In genomic region chr15:98055246-98055645, GRCm38 (mm10) we compare ENCODE assay signal across 8 mouse cellular contexts. TPM values are rescaled to one million over a fixed set of nuclear protein-coding genes. Genes with fewer than 3 reads are reported as not detected.
DNase-seq lines count a peak whose midpoint lies in the region; ATAC-seq and TF ChIP-seq lines count a peak whose summit lies in the region.

No protein-coding gene starts in this region.

- peak overlapping the region; percentile 43; the same call in 1 of the 2 replicates for H3K27ac ChIP-seq in heart, embryonic 12.5 days (ENCODE audit: poor library complexity, severe bottlenecking)
- H3K27ac ChIP-seq in limb, embryonic 14.5 days (replicated peaks; ENCODE audit: low read depth, low read length) = no peak overlapping the region

- 15% methylated on average over 5 of the region's 5 CpGs for WGBS in heart, embryonic 12.5 days
- 37% methylated on average over 5 of the region's 5 CpGs for WGBS in limb, embryonic 14.5 days

- H3K9ac ChIP-seq in heart, embryonic 12.5 days = no peak overlapping the region
- no peak overlapping the region for H3K9ac ChIP-seq in limb, embryonic 14.5 days (ENCODE audit: low read depth, low read length, severe bottlenecking)

- H3K4me3 ChIP-seq in heart, embryonic 12.5 days = no peak overlapping the region
- H3K4me3 ChIP-seq in limb, embryonic 14.5 days (replicated peaks; ENCODE audit: low read length) = no peak overlapping the region

- no peak overlapping the region for H3K4me2 ChIP-seq in heart, embryonic 12.5 days
- no peak overlapping the region for H3K4me2 ChIP-seq in limb, embryonic 14.5 days (replicated peaks; ENCODE audit: low read depth, low read length, severe bottlenecking)

- H3K9me3 ChIP-seq in heart, embryonic 12.5 days (replicated peaks) = no peaks in the 10 kb centered on the region
- no peaks in the 10 kb centered on the region for H3K9me3 ChIP-seq in limb, embryonic 14.5 days (ENCODE audit: control insufficient read depth, low read length)

- H3K36me3 ChIP-seq in heart, embryonic 12.5 days = peaks cover 60% of the 10 kb centered on the region
- H3K36me3 ChIP-seq in limb, embryonic 14.5 days (ENCODE audit: control insufficient read depth, insufficient read depth, low read length) = peaks cover 67% of the 10 kb centered on the region

- TF ChIP-seq POLR2A in limb, embryonic 14.5 days (IDR thresholded peaks at IDR 0.05; ENCODE audit: borderline replicate concordance, extremely low read depth, insufficient read depth, insufficient read length) = no peak

- intact Hi-C loops in left cerebral cortex, postnatal 4 days (cut with DNase I) = no loop called here
- intact Hi-C loops in left cerebral cortex, postnatal 10 days (cut with DNase I) = no loop called here

- ATAC-seq in CD4-positive, CD25-positive, alpha-beta regulatory T cell, adult 4 months = no peak
- no peak for ATAC-seq in heart, embryonic 12.5 days (ENCODE audit: insufficient number of reproducible peaks, low FRiP score)
- ATAC-seq in limb, embryonic 14.5 days (ENCODE audit: low FRiP score, low read depth) = no peak
- no peak for ATAC-seq in activated CD4-positive, CD25-positive, alpha-beta regulatory T cell, adult 4 months

- no peaks in the 10 kb centered on the region for H3K27me3 ChIP-seq in heart, embryonic 12.5 days (replicated peaks)
- no peaks in the 10 kb centered on the region for H3K27me3 ChIP-seq in limb, embryonic 14.5 days (ENCODE audit: control insufficient read depth, insufficient read depth, low read length)

- H3K4me1 ChIP-seq in heart, embryonic 12.5 days (replicated peaks) = peaks cover 7% of the 10 kb centered on the region
- H3K4me1 ChIP-seq in limb, embryonic 14.5 days (ENCODE audit: control insufficient read depth, insufficient read depth, low read length) = no peaks in the 10 kb centered on the region

- DNase-seq in CD4-positive, CD25-positive, alpha-beta regulatory T cell, adult 2 months (ENCODE audit: low read depth, low spot score) = peak; percentile 61
- peak; percentile 47 for DNase-seq in left cerebral cortex, postnatal 4 days
- no peak for DNase-seq in left cerebral cortex, postnatal 10 days (ENCODE audit: extremely low spot score in 1 of 2, low spot score in 2 of 2)
- peak; percentile 86 for DNase-seq in brain, adult 2 months (ENCODE audit: low read depth, low spot score)
- DNase-seq in limb, embryonic 14.5 days (ENCODE audit: low spot score) = peak; percentile 60

RNA-seq across cellular contexts. Expression of gene Pfkm, which starts 37.1 kb away (rescaled TPM):
- polyA plus RNA-seq in CD4-positive, CD25-positive, alpha-beta regulatory T cell, adult 4 months (2017; shearing (Covaris generic)) = 10 to 100 TPM in 1 of 2 experiments, 1 to 10 TPM in 1; 4.8 to 13.4 TPM
- total RNA-seq in left cerebral cortex, postnatal 4 days (2021) = 100 to 1,000 TPM; 156 to 177 TPM
- total RNA-seq in left cerebral cortex, postnatal 10 days (2021) = 100 to 1,000 TPM; 267 to 286 TPM
- polyA plus RNA-seq in heart, embryonic 12.5 days (2016; fragmentation: Nextera tagmentation; extraction: Ambion mirVana) = 80.3 and 82.2 TPM in 2 replicates
- polyA plus RNA-seq in limb, embryonic 14.5 days (2012; rRNA removed) = 75.8 and 78.9 TPM in 2 replicates
- 49.8 and 50.0 TPM in 2 replicates for polyA plus RNA-seq in limb, embryonic 14.5 days (2014; fragmentation: Nextera tagmentation; extraction: Ambion mirVana)
- 1 to 10 TPM; 5.0 to 6.8 TPM for polyA plus RNA-seq in activated CD4-positive, CD25-positive, alpha-beta regulatory T cell, adult 4 months (2017; shearing (Covaris generic))

RNA-seq across cellular contexts. Expression of gene Senp1, which starts 38.3 kb away (rescaled TPM):
- polyA plus RNA-seq in CD4-positive, CD25-positive, alpha-beta regulatory T cell, adult 4 months (2017; shearing (Covaris generic)) = 10 to 100 TPM; 33.4 to 34.3 TPM
- total RNA-seq in left cerebral cortex, postnatal 4 days (2021) = 10 to 100 TPM; 20.2 to 20.6 TPM
- total RNA-seq in left cerebral cortex, postnatal 10 days (2021) = 10 to 100 TPM; 13.6 to 14.1 TPM
- 26.9 and 30.1 TPM in 2 replicates for polyA plus RNA-seq in heart, embryonic 12.5 days (2016; fragmentation: Nextera tagmentation; extraction: Ambion mirVana)
- 30.5 and 33.5 TPM in 2 replicates for polyA plus RNA-seq in limb, embryonic 14.5 days (2012; rRNA removed)
- polyA plus RNA-seq in limb, embryonic 14.5 days (2014; fragmentation: Nextera tagmentation; extraction: Ambion mirVana) = 32.5 and 34.4 TPM in 2 replicates
- polyA plus RNA-seq in activated CD4-positive, CD25-positive, alpha-beta regulatory T cell, adult 4 months (2017; shearing (Covaris generic)) = 10 to 100 TPM; 27.5 to 31.6 TPM

RNA-seq across cellular contexts. Expression of gene Col2a1, which starts 50.8 kb away (rescaled TPM):
- polyA plus RNA-seq in CD4-positive, CD25-positive, alpha-beta regulatory T cell, adult 4 months (2017; shearing (Covaris generic)) = not detected
- total RNA-seq in left cerebral cortex, postnatal 4 days (2021) = 1 to 10 TPM; 2.5 to 5.4 TPM
- 1 to 10 TPM in 1 of 2 experiments, under 1 TPM in 1; 0.63 to 1.1 TPM for total RNA-seq in left cerebral cortex, postnatal 10 days (2021)
- polyA plus RNA-seq in heart, embryonic 12.5 days (2016; fragmentation: Nextera tagmentation; extraction: Ambion mirVana) = 78.0 and 78.9 TPM in 2 replicates
- 1,642 and 1,975 TPM in 2 replicates for polyA plus RNA-seq in limb, embryonic 14.5 days (2012; rRNA removed)
- 754 and 761 TPM in 2 replicates for polyA plus RNA-seq in limb, embryonic 14.5 days (2014; fragmentation: Nextera tagmentation; extraction: Ambion mirVana)
- polyA plus RNA-seq in activated CD4-positive, CD25-positive, alpha-beta regulatory T cell, adult 4 months (2017; shearing (Covaris generic)) = under 1 TPM in 1 of 2 experiments, not detected in 1; 0.25 TPM

Comparison
In these comparisons a context has a peak if more than half of its experiments do, and no peak if none do; other contexts are left out.
1. DNase-seq: peak in CD4-positive, CD25-positive, alpha-beta regulatory T cell, adult 2 months (single experiment), left cerebral cortex, postnatal 4 days (single experiment), brain, adult 2 months (single experiment) and limb, embryonic 14.5 days (single experiment); none in left cerebral cortex, postnatal 10 days (0 of 2).
2. RNA of gene Col2a1, which starts 50.8 kb away (polyA plus RNA-seq): 754 to 1,975 TPM in limb, embryonic 14.5 days and 78.0 to 78.9 TPM in heart, embryonic 12.5 days; 0.25 TPM in activated CD4-positive, CD25-positive, alpha-beta regulatory T cell, adult 4 months and not detected in CD4-positive, CD25-positive, alpha-beta regulatory T cell, adult 4 months; every median in the first group is over 10 times any median in the second.